Mouse (Mus musculus) brain, embryonic 14.5 days (tissue): ENCODE results near the gene Atg16l2.

Experiments used
- CTCF ChIP-seq: fragments of 200-500 bp; IDR thresholded peaks from 2 replicates; pipeline ENCODE4 v1.5.1; 2012; ENCODE audit warnings: inconsistent platforms, mild to moderate bottlenecking, moderate library complexity, borderline replicate concordance; ENCODE audit not compliant: insufficient read depth, insufficient read length; ENCODE audit errors: extremely low read depth
- POLR2A ChIP-seq: fragments of 200-500 bp; IDR thresholded peaks from 2 replicates; pipeline ENCODE4 v1.6.1; 2012; ENCODE audit warnings: mild to moderate bottlenecking, inconsistent platforms, borderline replicate concordance; ENCODE audit not compliant: poor library complexity, insufficient read depth, insufficient read length, severe bottlenecking; ENCODE audit errors: extremely low read depth

- no peak for TF ChIP-seq POLR2A
- no peak for TF ChIP-seq CTCF
These were observed 26.6 kb upstream of the Atg16l2 start for GRCm38 (mm10) chr7:101328621-101329158.
